Mouse (Mus musculus): ENCODE measurements around the gene Slc35g3. TPM values are rescaled to one million over a fixed set of nuclear protein-coding genes. Genes with fewer than 3 reads are reported as not detected.

The Slc35g3 gene
- polyA plus RNA-seq, 1 experiment from 2014 or later, result 0.21 TPM

DNA sequence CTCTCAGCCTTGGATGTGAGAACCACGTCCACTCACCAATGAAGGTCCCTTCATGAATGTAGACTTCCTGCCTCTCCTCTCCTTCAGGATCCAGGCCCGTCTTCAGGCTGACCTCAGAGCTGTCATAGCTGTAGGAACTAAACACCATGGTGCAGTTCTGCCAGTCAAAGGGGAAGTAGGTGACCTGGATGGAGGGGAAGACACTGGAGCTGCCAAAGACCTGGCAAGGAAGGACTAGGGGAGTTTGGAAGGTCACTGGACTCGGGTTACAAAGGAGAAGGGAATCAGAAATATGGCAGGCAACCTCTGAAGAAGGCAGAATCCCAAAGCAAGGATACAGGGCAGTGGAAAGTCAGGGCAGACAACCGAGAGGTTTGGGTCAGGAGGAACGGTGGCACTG is 31.7 kb upstream of the Slc35g3 start:
- Histone ChIP-seq H3K4me1 (ENCODE audit: control insufficient read depth, insufficient read depth, low read length) (no peaks in the 10 kb centered on the region; the same call in 1 of the 2 replicates), H3K4me3 (ENCODE audit: low read depth, low read length) (no peak overlapping the region), H3K9me3 (replicated peaks; ENCODE audit: control insufficient read depth, low read length, poor library complexity, severe bottlenecking) (no peaks in the 10 kb centered on the region), H3K27ac (ENCODE audit: low read length) (no peak overlapping the region), H3K36me3 (ENCODE audit: control insufficient read depth, insufficient read depth, low read length) (no peaks in the 10 kb centered on the region), H3K27me3 (ENCODE audit: control insufficient read depth, insufficient read depth, low read depth, low read length) (peaks cover 12% of the 10 kb centered on the region), H3K9ac (ENCODE audit: low read depth, low read length) (no peak overlapping the region), H3K4me2 (ENCODE audit: low read length) (no peak overlapping the region)
- no peak for ATAC-seq
- 62% methylated on average over 5 of the region's 5 CpGs for WGBS

DNA sequence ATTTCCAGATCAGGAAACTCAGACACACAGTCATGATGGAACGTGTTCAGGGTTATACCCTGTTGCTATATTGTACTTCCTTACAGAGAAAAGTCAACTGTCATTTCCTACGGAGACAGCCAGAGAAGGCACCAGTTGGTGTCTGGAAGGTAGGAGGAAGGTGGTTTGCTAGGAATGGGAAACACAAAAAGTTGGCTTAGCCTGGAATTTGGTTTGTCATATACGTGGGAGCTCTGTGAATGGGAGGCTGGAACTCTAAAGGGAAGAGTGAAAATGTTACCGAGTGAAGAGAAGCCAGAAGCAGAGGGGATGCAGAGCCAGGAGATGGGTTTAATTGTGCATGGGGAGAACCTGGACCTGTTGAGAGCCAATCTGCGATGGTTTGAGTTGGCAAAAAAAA is 29.7 kb upstream of the Slc35g3 start:
- Histone ChIP-seq H3K4me2 (ENCODE audit: low read length) (no peak overlapping the region), H3K36me3 (ENCODE audit: control insufficient read depth, insufficient read depth, low read length) (no peaks in the 10 kb centered on the region), H3K9me3 (replicated peaks; ENCODE audit: control insufficient read depth, low read length, poor library complexity, severe bottlenecking) (no peaks in the 10 kb centered on the region), H3K4me1 (ENCODE audit: control insufficient read depth, insufficient read depth, low read length) (no peaks in the 10 kb centered on the region; the same call in 1 of the 2 replicates), H3K4me3 (ENCODE audit: low read depth, low read length) (no peak overlapping the region), H3K27me3 (ENCODE audit: control insufficient read depth, insufficient read depth, low read depth, low read length) (peaks cover 11% of the 10 kb centered on the region), H3K27ac (ENCODE audit: low read length) (no peak overlapping the region), H3K9ac (ENCODE audit: low read depth, low read length) (no peak overlapping the region)
- no peak for ATAC-seq
- WGBS, result 76% methylated on average over 5 of the region's 5 CpGs

DNA sequence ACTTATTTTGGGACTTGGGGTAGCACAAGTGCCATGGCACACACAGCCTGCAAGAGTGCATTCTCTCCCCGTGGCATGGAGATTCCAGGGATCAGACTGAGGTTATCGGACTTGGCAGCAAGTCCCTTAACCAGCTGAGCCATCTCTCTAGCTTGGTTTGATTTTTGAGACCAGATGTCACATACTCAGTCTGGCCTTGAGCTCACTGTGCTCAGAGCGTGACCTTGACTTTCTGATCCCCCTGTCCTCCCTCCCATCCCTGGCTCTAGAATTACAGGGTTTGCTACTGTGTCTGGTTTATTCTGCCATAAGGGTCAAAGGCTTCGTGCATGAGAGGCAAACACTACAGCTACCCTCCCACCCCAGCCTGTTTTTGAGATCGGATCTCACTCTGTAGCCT is 27.7 kb upstream of the Slc35g3 start:
- no peak for ATAC-seq
- no peak overlapping the region for H3K4me3 ChIP-seq (ENCODE audit: low read depth, low read length)
- H3K27ac ChIP-seq (ENCODE audit: low read length), result no peak overlapping the region
- peaks cover 8% of the 10 kb centered on the region for H3K27me3 ChIP-seq (ENCODE audit: control insufficient read depth, insufficient read depth, low read depth, low read length)
- H3K9ac ChIP-seq (ENCODE audit: low read depth, low read length), result no peak overlapping the region
- no peak overlapping the region for H3K4me2 ChIP-seq (ENCODE audit: low read length)
- no peaks in the 10 kb centered on the region for H3K4me1 ChIP-seq (ENCODE audit: control insufficient read depth, insufficient read depth, low read length)
- 68% methylated on average over 5 of the region's 5 CpGs for WGBS
- H3K36me3 ChIP-seq (ENCODE audit: control insufficient read depth, insufficient read depth, low read length), result no peaks in the 10 kb centered on the region
- H3K9me3 ChIP-seq (replicated peaks; ENCODE audit: control insufficient read depth, low read length, poor library complexity, severe bottlenecking), result no peaks in the 10 kb centered on the region

DNA sequence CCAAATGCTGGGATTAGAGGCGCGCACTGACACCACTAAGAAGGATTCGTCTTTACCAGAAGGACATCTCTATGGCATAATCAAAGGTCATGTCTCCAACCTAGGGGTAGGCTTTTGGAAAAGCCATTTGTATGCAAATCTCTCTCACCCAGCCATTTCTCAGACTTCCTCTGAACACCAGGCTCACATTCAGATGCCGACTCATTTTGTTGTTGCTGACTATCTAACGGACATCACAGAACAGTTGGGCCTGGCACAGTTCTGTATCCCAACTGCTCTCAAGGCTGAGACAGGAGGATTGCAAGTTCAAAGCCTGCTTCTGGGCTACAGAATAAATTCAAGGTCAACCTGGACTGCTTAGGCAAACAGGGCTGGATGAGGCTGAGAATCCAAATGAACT is 25.5 kb upstream of the Slc35g3 start:
- Histone ChIP-seq H3K36me3 (ENCODE audit: control insufficient read depth, insufficient read depth, low read length) (no peaks in the 10 kb centered on the region), H3K27me3 (ENCODE audit: control insufficient read depth, insufficient read depth, low read depth, low read length) (no peaks in the 10 kb centered on the region), H3K4me1 (ENCODE audit: control insufficient read depth, insufficient read depth, low read length) (no peaks in the 10 kb centered on the region), H3K4me2 (ENCODE audit: low read length) (no peak overlapping the region), H3K9me3 (replicated peaks; ENCODE audit: control insufficient read depth, low read length, poor library complexity, severe bottlenecking) (no peaks in the 10 kb centered on the region), H3K27ac (ENCODE audit: low read length) (no peak overlapping the region), H3K4me3 (ENCODE audit: low read depth, low read length) (no peak overlapping the region), H3K9ac (ENCODE audit: low read depth, low read length) (no peak overlapping the region)
- 77% methylated on average over 5 of the region's 5 CpGs for WGBS
- ATAC-seq, result no peak

DNA sequence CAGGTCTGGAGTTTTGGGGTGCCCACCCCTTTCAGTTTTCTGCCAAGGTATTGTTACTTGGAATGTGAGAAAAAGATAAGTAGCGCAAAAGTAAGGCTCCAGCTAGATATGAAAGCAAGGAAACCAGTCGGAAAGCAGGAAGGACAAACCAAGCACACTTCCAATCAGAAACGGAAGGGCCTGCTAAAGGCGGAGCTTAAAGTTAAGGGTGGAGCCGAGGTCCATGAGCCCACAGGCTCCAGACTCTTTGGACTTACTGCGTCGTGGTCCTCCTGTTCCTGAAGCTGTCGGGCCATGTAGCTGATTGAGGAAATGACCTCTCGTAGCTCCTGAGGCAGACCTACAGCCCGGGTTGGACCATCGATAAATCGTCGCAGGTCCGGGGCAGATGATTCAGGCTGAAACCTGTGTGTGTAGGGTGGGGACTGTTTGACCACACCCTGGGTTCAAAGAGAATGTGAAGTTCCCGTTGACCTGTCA is 23.1 kb upstream of the Slc35g3 start:
- no peak overlapping the region for H3K4me2 ChIP-seq (ENCODE audit: low read length)
- no peaks in the 10 kb centered on the region for H3K27me3 ChIP-seq (ENCODE audit: control insufficient read depth, insufficient read depth, low read depth, low read length)
- no peak overlapping the region for H3K4me3 ChIP-seq (ENCODE audit: low read depth, low read length)
- 46% methylated on average over 15 of the region's 15 CpGs for WGBS
- H3K9ac ChIP-seq (ENCODE audit: low read depth, low read length), result no peak overlapping the region
- no peaks in the 10 kb centered on the region for H3K9me3 ChIP-seq (replicated peaks; ENCODE audit: control insufficient read depth, low read length, poor library complexity, severe bottlenecking)
- H3K27ac ChIP-seq (ENCODE audit: low read length), result no peak overlapping the region
- no peaks in the 10 kb centered on the region for H3K36me3 ChIP-seq (ENCODE audit: control insufficient read depth, insufficient read depth, low read length)
- no peaks in the 10 kb centered on the region for H3K4me1 ChIP-seq (ENCODE audit: control insufficient read depth, insufficient read depth, low read length)
- no peak for ATAC-seq

DNA sequence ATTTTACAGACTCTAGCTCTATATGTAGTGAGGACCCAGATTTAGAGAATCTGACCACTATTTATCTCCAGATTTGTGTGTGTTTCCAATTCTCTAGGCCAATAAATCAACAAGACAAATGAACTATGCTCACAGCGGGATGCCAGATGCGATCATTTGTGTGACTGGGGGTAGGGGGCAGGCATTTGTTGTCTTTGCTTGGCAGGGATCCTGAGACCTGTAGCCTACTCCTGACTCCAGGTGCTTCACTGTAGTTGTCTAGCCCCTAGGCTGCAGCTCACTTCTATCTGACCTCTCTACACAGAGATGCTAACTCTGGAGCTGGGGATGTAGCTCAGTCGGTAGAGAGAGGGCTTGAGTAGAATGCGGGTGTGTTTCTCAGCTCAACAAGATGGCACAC is 20.1 kb upstream of the Slc35g3 start:
- no peak for ATAC-seq
- WGBS, result 42% methylated on average over 4 of the region's 4 CpGs
- no peak overlapping the region for H3K9ac ChIP-seq (ENCODE audit: low read depth, low read length)
- no peaks in the 10 kb centered on the region for H3K4me1 ChIP-seq (ENCODE audit: control insufficient read depth, insufficient read depth, low read length)
- no peak overlapping the region for H3K4me3 ChIP-seq (ENCODE audit: low read depth, low read length)
- H3K4me2 ChIP-seq (ENCODE audit: low read length), result no peak overlapping the region
- 0 out of 2 replicates have a peak, but pooled peaks cover 4% of the 10 kb centered on the region for H3K36me3 ChIP-seq (ENCODE audit: control insufficient read depth, insufficient read depth, low read length)
- no peak overlapping the region for H3K27ac ChIP-seq (ENCODE audit: low read length)
- H3K9me3 ChIP-seq (replicated peaks; ENCODE audit: control insufficient read depth, low read length, poor library complexity, severe bottlenecking), result no peaks in the 10 kb centered on the region
- no peaks in the 10 kb centered on the region for H3K27me3 ChIP-seq (ENCODE audit: control insufficient read depth, insufficient read depth, low read depth, low read length)

DNA sequence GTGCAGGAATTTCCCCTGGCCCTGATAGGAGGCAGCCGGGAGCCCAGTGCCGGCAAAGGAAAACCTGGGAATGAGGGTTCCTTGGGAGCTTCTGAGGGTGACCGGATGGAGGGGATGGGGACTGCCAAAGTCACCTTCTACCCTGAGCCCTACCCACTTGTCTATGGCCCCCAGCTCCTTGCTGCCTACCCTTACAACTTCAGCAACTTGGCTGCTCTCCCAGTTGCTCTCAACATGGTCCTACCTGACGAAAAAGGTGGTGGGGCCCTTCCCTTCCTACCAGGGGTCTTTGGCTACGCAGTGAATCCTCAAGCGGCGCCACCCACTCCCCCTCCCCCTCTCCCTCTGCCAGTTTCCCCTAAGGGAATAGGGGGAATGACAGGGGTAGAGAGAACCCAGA is 17.2 kb upstream of the Slc35g3 start:
- Histone ChIP-seq H3K9me3 (replicated peaks; ENCODE audit: control insufficient read depth, low read length, poor library complexity, severe bottlenecking) (no peaks in the 10 kb centered on the region), H3K27ac (ENCODE audit: low read length) (no peak overlapping the region), H3K9ac (ENCODE audit: low read depth, low read length) (no peak overlapping the region), H3K4me3 (ENCODE audit: low read depth, low read length) (no peak overlapping the region), H3K36me3 (ENCODE audit: control insufficient read depth, insufficient read depth, low read length) (peaks cover 12% of the 10 kb centered on the region), H3K4me2 (ENCODE audit: low read length) (no peak overlapping the region), H3K27me3 (ENCODE audit: control insufficient read depth, insufficient read depth, low read depth, low read length) (no peaks in the 10 kb centered on the region), H3K4me1 (ENCODE audit: control insufficient read depth, insufficient read depth, low read length) (no peaks in the 10 kb centered on the region)
- 60% methylated on average over 7 of the region's 7 CpGs for WGBS
- ATAC-seq, result no peak

DNA sequence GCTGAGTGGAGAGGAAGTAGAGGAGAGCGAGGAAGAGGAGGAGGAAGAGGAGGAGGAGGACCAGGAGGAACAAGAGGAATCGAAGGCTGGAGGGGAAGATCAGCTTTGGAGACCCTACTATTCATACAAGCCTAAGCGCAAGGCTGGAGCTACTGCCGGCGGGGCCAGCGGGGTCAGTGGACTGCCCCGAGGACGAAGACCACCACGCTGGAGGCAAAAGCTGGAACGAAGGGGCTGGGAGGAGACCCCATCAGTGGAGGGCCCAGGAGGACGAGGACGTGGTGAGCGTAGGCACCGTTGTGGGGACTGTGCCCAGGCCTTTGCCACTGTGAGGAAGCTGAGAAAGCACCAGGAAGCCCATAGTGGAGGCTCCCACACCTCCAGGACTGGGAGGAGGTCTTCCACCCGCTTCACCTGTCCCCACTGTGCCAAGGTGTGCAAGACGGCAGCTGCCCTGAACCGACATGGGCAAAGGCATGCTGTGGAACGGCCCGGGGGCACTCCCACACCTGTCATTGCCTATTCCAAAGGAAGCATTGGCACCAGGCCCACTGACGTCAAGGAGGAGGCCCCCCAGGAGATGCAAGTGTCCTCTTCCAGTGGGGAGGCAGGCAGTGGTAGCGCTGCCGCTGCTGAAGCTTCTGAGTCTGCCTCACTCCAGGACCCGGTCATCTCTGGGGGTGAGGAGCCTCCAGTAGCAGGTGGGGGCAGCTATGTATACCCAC is 16.7 kb upstream of the Slc35g3 start:
- WGBS, result 68% methylated on average over 23 of the region's 23 CpGs
- no peak for ATAC-seq
- peaks cover 12% of the 10 kb centered on the region for H3K36me3 ChIP-seq (ENCODE audit: control insufficient read depth, insufficient read depth, low read length)
- H3K9ac ChIP-seq (ENCODE audit: low read depth, low read length), result no peak overlapping the region
- H3K4me1 ChIP-seq (ENCODE audit: control insufficient read depth, insufficient read depth, low read length), result no peaks in the 10 kb centered on the region
- no peak overlapping the region for H3K4me2 ChIP-seq (ENCODE audit: low read length)
- no peaks in the 10 kb centered on the region for H3K27me3 ChIP-seq (ENCODE audit: control insufficient read depth, insufficient read depth, low read depth, low read length)
- H3K9me3 ChIP-seq (replicated peaks; ENCODE audit: control insufficient read depth, low read length, poor library complexity, severe bottlenecking), result no peaks in the 10 kb centered on the region
- no peak overlapping the region for H3K27ac ChIP-seq (ENCODE audit: low read length)
- no peak overlapping the region for H3K4me3 ChIP-seq (ENCODE audit: low read depth, low read length)

DNA sequence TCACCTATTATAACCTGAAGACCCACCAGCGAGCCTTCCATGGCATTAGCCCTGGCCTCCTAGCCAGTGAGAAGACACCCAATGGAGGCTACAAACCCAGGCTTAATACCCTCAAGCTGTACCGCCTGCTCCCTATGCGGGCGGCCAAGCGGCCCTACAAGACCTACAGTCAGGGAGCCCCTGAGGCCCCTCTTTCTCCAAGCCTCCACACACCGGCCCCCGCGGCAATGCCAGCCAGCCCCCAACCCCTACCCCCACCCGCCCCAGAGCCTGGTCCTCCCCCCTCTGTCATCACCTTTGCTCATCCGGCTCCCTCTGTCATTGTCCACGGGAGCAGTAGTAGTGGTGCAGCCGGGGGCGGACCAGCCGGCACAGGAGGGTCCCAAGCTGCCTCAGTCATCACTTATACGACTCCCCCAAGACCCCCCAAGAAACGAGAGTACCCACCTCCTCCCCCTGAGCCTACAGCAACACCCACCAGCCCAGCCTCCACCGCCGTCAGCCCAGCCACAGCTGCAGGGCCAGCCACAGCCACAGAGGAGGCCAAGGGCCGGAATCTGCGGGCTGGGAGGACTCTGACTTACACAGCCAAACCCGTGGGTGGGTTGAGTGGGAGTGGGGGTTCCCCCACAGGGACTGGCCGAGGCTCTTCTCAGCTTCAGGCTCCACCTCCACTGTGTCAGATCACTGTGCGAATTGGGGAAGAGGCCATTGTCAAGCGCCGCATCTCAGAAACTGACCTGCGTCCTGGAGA is 15.9 kb upstream of the Slc35g3 start:
- 65% methylated on average over 24 of the region's 26 CpGs for WGBS

More for the DNA sequence above, 15.9 kb upstream of the Slc35g3 start:
- no peak overlapping the region for H3K4me2 ChIP-seq (ENCODE audit: low read length)
- no peak overlapping the region for H3K4me3 ChIP-seq (ENCODE audit: low read depth, low read length)
- H3K36me3 ChIP-seq (ENCODE audit: control insufficient read depth, insufficient read depth, low read length), result peaks cover 12% of the 10 kb centered on the region
- no peaks in the 10 kb centered on the region for H3K9me3 ChIP-seq (replicated peaks; ENCODE audit: control insufficient read depth, low read length, poor library complexity, severe bottlenecking)
- H3K27ac ChIP-seq (ENCODE audit: low read length), result no peak overlapping the region
- no peaks in the 10 kb centered on the region for H3K4me1 ChIP-seq (ENCODE audit: control insufficient read depth, insufficient read depth, low read length)
- ATAC-seq, result no peak
- no peaks in the 10 kb centered on the region for H3K27me3 ChIP-seq (ENCODE audit: control insufficient read depth, insufficient read depth, low read depth, low read length)
- no peak overlapping the region for H3K9ac ChIP-seq (ENCODE audit: low read depth, low read length)
